Mouse (Mus musculus): ENCODE results near the gene Olfr786. TPM values are rescaled to one million over a fixed set of nuclear protein-coding genes. Genes with fewer than 3 reads are reported as not detected.

Olfr786 gene
- total RNA-seq (2021) (not detected), polyA plus RNA-seq (2012; rRNA removed) (not detected in 2 replicates)
- long read RNA-seq, result 0 reads

DNA sequence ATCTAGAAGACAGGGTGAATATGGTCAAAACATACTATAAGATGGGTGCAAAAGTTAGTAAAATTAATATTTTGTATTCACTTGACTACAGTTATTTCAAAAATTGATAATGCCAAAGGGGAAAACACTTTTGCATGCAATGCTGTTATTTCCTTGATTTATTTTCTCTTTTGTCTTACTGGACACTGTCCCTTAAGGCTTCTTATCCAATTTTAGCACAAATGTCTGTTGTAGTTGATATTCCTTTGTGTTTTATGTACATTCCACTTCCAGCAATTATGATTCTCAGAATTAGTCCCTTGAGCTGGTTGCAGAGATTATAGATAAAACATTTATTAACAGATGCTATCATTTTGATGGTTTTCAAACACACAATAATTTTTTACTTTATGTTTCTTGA lies at the start of gene Olfr786:
Gene Olfr786 (plus strand): TSS at position 301 of the 400 bp plus-strand sequence.
- H3K4me1 ChIP-seq (ENCODE audit: control insufficient read depth, insufficient read depth, low read length), result no peaks in the 10 kb centered on the region
- H3K27me3 ChIP-seq (ENCODE audit: control insufficient read depth, insufficient read depth, low read length), result no peaks in the 10 kb centered on the region
- H3K79me2 ChIP-seq (replicated peaks; ENCODE audit: control insufficient read depth, insufficient read depth, low read length), result no peaks in the 10 kb centered on the region
- no peak within 1 kb of the TSS for H3K9ac ChIP-seq (ENCODE audit: low read depth, low read length)
- no peak within 1 kb of the TSS for H3K4me3 ChIP-seq
- no peak for TF ChIP-seq POLR2A (IDR thresholded peaks at IDR 0.05; ENCODE audit: insufficient read depth, low read depth, low read length)
- no peak for TF ChIP-seq EP300 (IDR thresholded peaks at IDR 0.05; ENCODE audit: insufficient read depth, low read depth, low read length)
- TF ChIP-seq CTCF (IDR thresholded peaks at IDR 0.05), result no peak
- no peaks in the 10 kb centered on the region for H3K36me3 ChIP-seq (ENCODE audit: control insufficient read depth, insufficient read depth, low read length)
- DNase-seq, result no peak
- no peak within 1 kb of the TSS for H3K27ac ChIP-seq
- intact Hi-C loops (cut with DNase I), result no loop called here

DNA sequence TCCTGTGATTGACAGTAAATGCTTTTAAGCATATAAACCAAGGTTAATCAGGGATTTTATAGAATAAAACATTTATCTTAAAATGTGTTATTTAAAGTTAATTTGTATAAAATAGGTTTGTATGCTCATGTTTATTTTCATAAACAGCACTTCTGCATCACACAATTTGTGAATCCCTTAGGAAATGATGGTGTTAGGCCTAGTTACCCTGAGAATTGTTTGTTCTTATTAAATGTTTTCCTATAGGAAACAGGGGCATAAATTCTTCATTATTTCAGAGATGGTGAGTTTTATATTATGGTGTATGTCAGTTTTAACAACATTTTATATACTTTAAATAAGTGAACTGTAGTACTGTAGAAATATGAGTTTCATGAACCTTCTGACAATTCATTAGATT lies 43.3 kb upstream of the Olfr786 start, which contains the start of gene Olfr784:
Gene Olfr784 (plus strand): TSS at position 301 of the 400 bp plus-strand sequence.
- Histone ChIP-seq H3K36me3 (ENCODE audit: control insufficient read depth, insufficient read depth, low read length) (no peaks in the 10 kb centered on the region), H3K4me1 (ENCODE audit: control insufficient read depth, insufficient read depth, low read length) (no peaks in the 10 kb centered on the region), H3K4me3 (no peak within 1 kb of the TSS), H3K9ac (ENCODE audit: low read depth, low read length) (no peak within 1 kb of the TSS), H3K27ac (no peak within 1 kb of the TSS), H3K27me3 (ENCODE audit: control insufficient read depth, insufficient read depth, low read length) (no peaks in the 10 kb centered on the region), H3K79me2 (replicated peaks; ENCODE audit: control insufficient read depth, insufficient read depth, low read length) (no peaks in the 10 kb centered on the region)
- no peak for DNase-seq
- TF ChIP-seq CTCF (IDR thresholded peaks at IDR 0.05) (no peak), EP300 (IDR thresholded peaks at IDR 0.05; ENCODE audit: insufficient read depth, low read depth, low read length) (no peak), POLR2A (IDR thresholded peaks at IDR 0.05; ENCODE audit: insufficient read depth, low read depth, low read length) (no peak)
- intact Hi-C loops (cut with DNase I), result no loop called here

DNA sequence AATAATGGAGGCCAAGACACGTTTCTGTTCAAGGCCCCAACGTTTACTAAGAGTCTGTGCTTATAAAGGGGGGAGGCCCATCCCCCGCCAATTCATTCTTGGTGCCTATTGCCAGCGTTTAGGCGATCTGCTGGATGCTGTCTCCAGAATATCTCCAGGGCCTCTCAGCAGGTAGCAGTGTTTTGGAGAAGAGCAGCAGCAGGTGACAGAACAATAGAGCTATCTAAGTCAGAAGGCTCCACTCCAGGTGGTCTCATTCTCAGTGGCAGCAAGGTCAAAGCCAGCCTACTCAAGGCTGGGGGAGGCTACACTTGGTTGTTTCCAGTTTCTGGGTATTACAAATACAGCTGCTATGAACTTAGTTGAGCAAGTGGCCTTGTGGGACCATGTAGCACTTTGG lies 26.2 kb upstream of the Olfr786 start:
- no peaks in the 10 kb centered on the region for H3K36me3 ChIP-seq (ENCODE audit: control insufficient read depth, insufficient read depth, low read length)
- intact Hi-C loops (cut with DNase I), result no loop called here
- TF ChIP-seq CTCF (IDR thresholded peaks at IDR 0.05), result no peak
- no peak for TF ChIP-seq POLR2A (IDR thresholded peaks at IDR 0.05; ENCODE audit: insufficient read depth, low read depth, low read length)
- no peak for TF ChIP-seq EP300 (IDR thresholded peaks at IDR 0.05; ENCODE audit: insufficient read depth, low read depth, low read length)
- H3K4me1 ChIP-seq (ENCODE audit: control insufficient read depth, insufficient read depth, low read length), result no peaks in the 10 kb centered on the region
- H3K4me3 ChIP-seq, result no peak overlapping the region
- no peaks in the 10 kb centered on the region for H3K79me2 ChIP-seq (replicated peaks; ENCODE audit: control insufficient read depth, insufficient read depth, low read length)
- no peaks in the 10 kb centered on the region for H3K27me3 ChIP-seq (ENCODE audit: control insufficient read depth, insufficient read depth, low read length)
- WGBS, result 40% methylated on average over 5 of the region's 5 CpGs
- DNase-seq, result no peak
- no peak overlapping the region for H3K27ac ChIP-seq
- no peak overlapping the region for H3K9ac ChIP-seq (ENCODE audit: low read depth, low read length)

DNA sequence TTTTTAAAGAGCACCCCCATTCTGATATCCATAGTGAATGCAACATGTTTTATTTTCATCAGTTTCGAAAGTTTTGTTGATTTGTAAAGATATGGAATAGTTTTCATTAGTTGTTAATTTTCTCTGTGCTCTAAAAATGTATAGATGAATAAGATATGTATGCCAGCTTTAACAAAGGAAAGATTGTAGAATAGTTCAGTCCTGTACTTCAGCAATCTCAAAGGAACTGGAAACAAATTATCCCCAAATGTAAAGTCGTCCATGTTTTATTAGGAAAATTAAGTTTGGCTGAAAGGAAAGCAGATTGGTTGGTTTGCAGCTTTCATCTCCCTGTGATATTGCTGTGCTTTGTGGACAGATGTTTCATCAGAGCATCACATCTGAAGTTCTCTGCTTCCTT lies 22.0 kb upstream of the Olfr786 start, which contains the start of gene Olfr785:
Gene Olfr785 (plus strand): TSS at position 301 of the 400 bp plus-strand sequence.
- Histone ChIP-seq H3K27me3 (ENCODE audit: control insufficient read depth, insufficient read depth, low read length) (no peaks in the 10 kb centered on the region), H3K4me1 (ENCODE audit: control insufficient read depth, insufficient read depth, low read length) (no peaks in the 10 kb centered on the region), H3K79me2 (replicated peaks; ENCODE audit: control insufficient read depth, insufficient read depth, low read length) (no peaks in the 10 kb centered on the region), H3K27ac (no peak within 1 kb of the TSS), H3K4me3 (no peak within 1 kb of the TSS), H3K9ac (ENCODE audit: low read depth, low read length) (no peak within 1 kb of the TSS), H3K36me3 (ENCODE audit: control insufficient read depth, insufficient read depth, low read length) (no peaks in the 10 kb centered on the region)
- TF ChIP-seq EP300 (IDR thresholded peaks at IDR 0.05; ENCODE audit: insufficient read depth, low read depth, low read length) (no peak), POLR2A (IDR thresholded peaks at IDR 0.05; ENCODE audit: insufficient read depth, low read depth, low read length) (no peak), CTCF (IDR thresholded peaks at IDR 0.05) (no peak)
- DNase-seq, result no peak
- 45% methylated on average over 2 of the region's 2 CpGs for WGBS
- intact Hi-C loops (cut with DNase I), result no loop called here

DNA sequence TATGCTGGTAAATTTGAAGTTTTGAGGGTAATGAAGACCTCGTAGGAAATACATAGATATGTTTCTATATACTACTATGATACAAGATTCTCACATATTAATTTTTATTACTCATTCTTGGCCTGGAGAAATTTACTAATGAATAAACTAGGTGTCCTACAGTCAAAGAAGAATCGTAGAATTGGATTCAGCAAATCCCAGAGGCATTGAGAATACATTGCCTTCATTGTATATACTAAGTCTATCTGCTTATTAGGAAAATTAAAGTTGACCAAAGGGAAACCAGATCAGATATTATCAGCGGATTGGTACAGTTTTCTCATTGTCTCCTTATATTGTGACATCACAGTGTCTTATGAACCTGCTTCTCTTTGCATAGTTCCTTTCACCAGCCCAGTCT lies 34.5 kb downstream of the Olfr786 start, which contains the start of gene Olfr787:
Gene Olfr787 (plus strand): TSS at position 301 of the 400 bp plus-strand sequence.
- WGBS, result 72% methylated on average over 3 of the region's 3 CpGs
- Histone ChIP-seq H3K4me3 (no peak within 1 kb of the TSS), H3K36me3 (ENCODE audit: control insufficient read depth, insufficient read depth, low read length) (no peaks in the 10 kb centered on the region), H3K27me3 (ENCODE audit: control insufficient read depth, insufficient read depth, low read length) (no peaks in the 10 kb centered on the region), H3K4me1 (ENCODE audit: control insufficient read depth, insufficient read depth, low read length) (no peaks in the 10 kb centered on the region), H3K79me2 (replicated peaks; ENCODE audit: control insufficient read depth, insufficient read depth, low read length) (no peaks in the 10 kb centered on the region), H3K27ac (no peak within 1 kb of the TSS), H3K9ac (ENCODE audit: low read depth, low read length) (no peak within 1 kb of the TSS)
- TF ChIP-seq EP300 (IDR thresholded peaks at IDR 0.05; ENCODE audit: insufficient read depth, low read depth, low read length), result no peak
- no peak for TF ChIP-seq POLR2A (IDR thresholded peaks at IDR 0.05; ENCODE audit: insufficient read depth, low read depth, low read length)
- no peak for TF ChIP-seq CTCF (IDR thresholded peaks at IDR 0.05)
- no peak for DNase-seq
- intact Hi-C loops (cut with DNase I), result no loop called here

DNA sequence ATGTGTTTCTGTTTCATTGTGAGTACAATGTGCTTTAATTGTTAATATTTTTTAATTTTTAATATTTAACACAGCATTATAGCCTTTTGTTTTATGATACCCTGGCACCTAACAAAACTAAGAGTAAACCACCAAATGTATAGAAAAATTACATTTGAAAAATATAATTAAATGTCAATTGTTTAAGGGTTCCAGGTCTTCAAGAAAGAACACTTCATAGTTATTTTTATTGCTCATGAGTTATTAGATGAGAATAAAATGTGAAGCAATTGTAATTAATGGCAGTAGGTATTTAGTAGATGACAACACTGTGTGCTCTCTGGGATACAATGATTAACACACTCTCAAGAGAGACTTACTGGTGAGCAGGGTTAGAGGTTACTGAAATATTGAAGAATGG lies 43.6 kb downstream of the Olfr786 start, which contains the start of gene Olfr788:
Gene Olfr788 (plus strand): TSS at position 301 of the 400 bp plus-strand sequence.
- DNase-seq, result no peak

More for the DNA sequence above, 43.6 kb downstream of the Olfr786 start, which contains the start of gene Olfr788:
- no peak within 1 kb of the TSS for H3K4me3 ChIP-seq
- H3K36me3 ChIP-seq (ENCODE audit: control insufficient read depth, insufficient read depth, low read length), result no peaks in the 10 kb centered on the region
- TF ChIP-seq CTCF (IDR thresholded peaks at IDR 0.05), result no peak
- TF ChIP-seq POLR2A (IDR thresholded peaks at IDR 0.05; ENCODE audit: insufficient read depth, low read depth, low read length), result no peak
- TF ChIP-seq EP300 (IDR thresholded peaks at IDR 0.05; ENCODE audit: insufficient read depth, low read depth, low read length), result no peak
- no peak within 1 kb of the TSS for H3K9ac ChIP-seq (ENCODE audit: low read depth, low read length)
- intact Hi-C loops (cut with DNase I), result no loop called here
- no peaks in the 10 kb centered on the region for H3K79me2 ChIP-seq (replicated peaks; ENCODE audit: control insufficient read depth, insufficient read depth, low read length)
- no peaks in the 10 kb centered on the region for H3K4me1 ChIP-seq (ENCODE audit: control insufficient read depth, insufficient read depth, low read length)
- no peak within 1 kb of the TSS for H3K27ac ChIP-seq
- H3K27me3 ChIP-seq (ENCODE audit: control insufficient read depth, insufficient read depth, low read length), result no peaks in the 10 kb centered on the region

Data from heart, adult 2 months (tissue).